Mouse (Mus musculus) liver, embryonic 11.5 days (tissue): ENCODE results near the gene Mrps14. TPM values are rescaled to one million over a fixed set of nuclear protein-coding genes. Genes with fewer than 3 reads are reported as not detected.

Experiments
- ATAC-seq: fragments of 200-750 bp; cut with Nextera tagmentation; replicated peaks from 2 replicates; pipeline ENCODE4 v1.8.0; 2017; ENCODE audit warnings: moderate number of reproducible peaks, mild to moderate bottlenecking, moderate TSS enrichment, moderate library complexity; ENCODE audit not compliant: low FRiP score
- DNase-seq: peaks from one replicate; pipeline ENCODE4 v3.0.0-alpha.2; 2017; ENCODE audit warnings: low spot score
- H3K27ac ChIP-seq: fragments of 300-500 bp; sonication (generic); 2 replicates; pipeline ENCODE4 v1.5.1; 2014; ENCODE audit warnings: mild to moderate bottlenecking, low read depth, low read length, control low read depth
- H3K27me3 ChIP-seq: fragments of 300-500 bp; sonication (generic); replicated peaks from 2 replicates; pipeline ENCODE4 v1.6.1; 2014; ENCODE audit warnings: low read length, mixed read lengths; ENCODE audit not compliant: control insufficient read depth, insufficient read depth
- H3K36me3 ChIP-seq: fragments of 300-500 bp; sonication (generic); 2 replicates; pipeline ENCODE4 v1.6.1; 2014; ENCODE audit warnings: mild to moderate bottlenecking, low read length, moderate library complexity, mixed read lengths; ENCODE audit not compliant: control insufficient read depth, insufficient read depth
- H3K4me1 ChIP-seq: fragments of 300-500 bp; sonication (generic); replicated peaks from 2 replicates; pipeline ENCODE4 v1.6.1; 2014; ENCODE audit warnings: low read length, mixed read lengths; ENCODE audit not compliant: control insufficient read depth, insufficient read depth
- H3K4me2 ChIP-seq: fragments of 300-500 bp; sonication (generic); 2 replicates; pipeline ENCODE4 v1.6.1; 2014; ENCODE audit warnings: mild to moderate bottlenecking, control low read depth, moderate library complexity
- H3K4me3 ChIP-seq: fragments of 300-500 bp; sonication (generic); 2 replicates; pipeline ENCODE4 v1.5.1; 2014; ENCODE audit warnings: low read depth, low read length, control low read depth
- H3K9ac ChIP-seq: fragments of 300-500 bp; sonication (generic); 2 replicates; pipeline ENCODE4 v1.6.1; 2014; ENCODE audit warnings: low read depth, low read length, control low read depth
- H3K9me3 ChIP-seq: fragments of 300-500 bp; sonication (generic); 2 replicates; pipeline ENCODE4 v1.6.1; 2016; ENCODE audit warnings: low read length, inconsistent platforms, mixed read lengths; ENCODE audit not compliant: control insufficient read depth
- WGBS: fragments of 180-500 bp; shearing (Covaris S2); extraction: QIAGEN DNeasy Blood & Tissue Kit; methylation state at CpG from one replicate; pipeline ENCODE4 v1.1.7; 2014; 5-methylcytosine and 5-hydroxymethylcytosine counted together
- polyA plus RNA-seq: library from polyadenylated mRNA; unstranded; fragments of >200 nt; fragmentation: Nextera tagmentation; extraction: Ambion mirVana; gene quantifications from 2 replicates; pipeline ENCODE4 v1.2.1, GENCODE M21; 2014

Gene Mrps14
- polyA plus RNA-seq, 1 experiment from 2014 or later, result 308 TPM

DNA sequence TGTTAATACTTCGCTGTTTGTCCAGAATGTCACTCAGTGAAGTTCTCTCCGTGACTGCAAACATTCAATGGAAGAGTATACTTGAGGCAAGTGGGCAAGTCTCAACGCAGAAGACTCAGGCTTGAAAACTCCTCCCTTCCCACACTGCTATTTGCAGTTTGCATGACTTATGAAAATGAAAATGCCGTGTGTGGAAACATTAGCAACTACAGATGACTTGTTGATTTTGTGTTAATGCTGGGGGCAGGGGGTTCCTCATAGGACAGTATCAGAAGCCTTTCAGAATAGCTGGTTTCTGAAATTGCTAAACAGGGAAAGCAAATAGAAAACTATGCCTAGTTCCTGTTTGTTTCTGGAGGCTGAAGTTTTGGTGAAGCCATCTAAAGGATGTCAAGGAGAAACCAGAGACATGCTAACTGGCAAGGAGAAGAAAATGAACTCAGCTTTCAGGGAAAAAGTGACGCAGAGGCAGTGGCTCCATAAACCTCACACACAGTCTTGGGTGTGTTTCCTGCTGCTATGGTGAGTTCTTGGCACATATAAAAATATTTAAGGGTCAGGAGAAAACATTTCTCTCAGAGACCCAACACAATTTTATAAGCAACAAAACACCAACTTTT lies 56.5 kb downstream of the Mrps14 start:
- H3K27ac ChIP-seq, result no peak overlapping the region
- no peak overlapping the region for H3K9ac ChIP-seq
- no peak overlapping the region for H3K4me3 ChIP-seq
- H3K4me2 ChIP-seq, result no peak overlapping the region
- H3K9me3 ChIP-seq, result no peaks in the 10 kb centered on the region
- no peaks in the 10 kb centered on the region for H3K36me3 ChIP-seq
- no peaks in the 10 kb centered on the region for H3K27me3 ChIP-seq
- H3K4me1 ChIP-seq, result no peaks in the 10 kb centered on the region
- WGBS, result 75% methylated on average over 5 of the region's 5 CpGs
- ATAC-seq, result no peak
- no peak for DNase-seq

Other genes starting within 250 kb of the Mrps14 start
- gene 4930523C07Rik, start 150.8 kb upstream of the Mrps14 start, polyA plus RNA-seq, result 13.2 and 19.0 TPM in 2 replicates
- not detected in 2 replicates for gene Tnn, start 41.6 kb upstream of the Mrps14 start, polyA plus RNA-seq
- gene Cacybp, start 17.7 kb downstream of the Mrps14 start, polyA plus RNA-seq, result 415 and 437 TPM in 2 replicates